Mouse (Mus musculus) brain, embryonic 14.5 days (tissue): ENCODE results near the gene Mrnip.

Source experiments
- CTCF ChIP-seq: fragments of 200-500 bp; IDR thresholded peaks from 2 replicates; pipeline ENCODE4 v1.5.1; 2012; ENCODE audit warnings: inconsistent platforms, mild to moderate bottlenecking, moderate library complexity, borderline replicate concordance; ENCODE audit not compliant: insufficient read depth, insufficient read length; ENCODE audit errors: extremely low read depth
- POLR2A ChIP-seq: fragments of 200-500 bp; IDR thresholded peaks from 2 replicates; pipeline ENCODE4 v1.6.1; 2012; ENCODE audit warnings: mild to moderate bottlenecking, inconsistent platforms, borderline replicate concordance; ENCODE audit not compliant: poor library complexity, insufficient read depth, insufficient read length, severe bottlenecking; ENCODE audit errors: extremely low read depth

- TF ChIP-seq CTCF = no peak
- no peak for TF ChIP-seq POLR2A
These were observed 20.5 kb downstream of the Mrnip start for GRCm38 (mm10) chr11:50194793-50195192.
